Mouse (Mus musculus): ENCODE measurements around the gene Cops6. TPM values are rescaled to one million over a fixed set of nuclear protein-coding genes. Genes with fewer than 3 reads are reported as not detected.
A peak's percentile ranks its signal among the peaks of the same experiment; 100 is the strongest.

Cops6 gene
- total RNA-seq (2021) = 100 to 1,000 TPM; 145 to 149 TPM

DNA sequence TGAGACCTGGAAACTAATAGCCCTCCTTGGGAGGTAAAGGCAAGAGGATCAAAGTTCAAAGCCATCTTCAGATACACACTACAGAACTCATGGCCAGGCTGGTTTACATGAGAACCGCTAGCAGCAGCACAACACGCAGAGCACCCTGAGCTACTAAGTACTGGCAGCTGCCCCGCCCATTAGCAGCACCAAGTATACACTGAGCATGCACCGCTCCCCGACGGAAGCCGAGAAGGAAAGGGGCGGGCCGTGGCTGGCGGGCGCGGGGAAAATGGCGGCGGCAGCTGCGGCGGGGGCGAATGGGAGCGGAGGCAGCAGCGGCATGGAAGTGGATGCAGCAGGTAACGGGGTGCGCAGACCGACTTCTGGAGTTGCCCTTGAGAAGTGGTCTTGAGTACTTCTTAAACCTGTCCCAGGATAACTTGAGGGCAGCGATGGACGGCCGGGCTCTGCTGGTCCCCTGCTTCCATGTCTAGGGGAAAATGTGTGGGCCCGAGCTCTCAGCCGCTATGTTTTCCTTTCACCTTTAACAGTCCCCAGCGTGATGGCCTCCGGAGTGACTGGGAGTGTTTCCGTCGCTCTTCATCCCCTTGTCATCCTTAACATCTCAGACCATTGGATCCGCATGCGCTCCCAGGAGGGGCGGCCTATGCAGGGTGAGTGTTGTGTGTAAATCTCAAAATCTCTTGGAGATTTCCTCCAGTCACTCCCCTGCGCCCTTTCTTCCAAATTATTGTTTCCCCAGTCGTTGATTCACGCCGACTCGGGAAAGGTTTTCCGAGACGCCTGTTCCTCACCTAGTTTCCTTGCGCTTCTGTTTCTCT, at the start of gene Cops6:
Gene Cops6, plus strand, starts transcription at position 230 of the 824 bp plus-strand sequence.
- intact Hi-C loops (cut with DNase I) = no loop called here
- peak; percentile 91 to 97 for DNase-seq (ENCODE audit: extremely low spot score in 1 of 2, low spot score in 2 of 2)

DNA sequence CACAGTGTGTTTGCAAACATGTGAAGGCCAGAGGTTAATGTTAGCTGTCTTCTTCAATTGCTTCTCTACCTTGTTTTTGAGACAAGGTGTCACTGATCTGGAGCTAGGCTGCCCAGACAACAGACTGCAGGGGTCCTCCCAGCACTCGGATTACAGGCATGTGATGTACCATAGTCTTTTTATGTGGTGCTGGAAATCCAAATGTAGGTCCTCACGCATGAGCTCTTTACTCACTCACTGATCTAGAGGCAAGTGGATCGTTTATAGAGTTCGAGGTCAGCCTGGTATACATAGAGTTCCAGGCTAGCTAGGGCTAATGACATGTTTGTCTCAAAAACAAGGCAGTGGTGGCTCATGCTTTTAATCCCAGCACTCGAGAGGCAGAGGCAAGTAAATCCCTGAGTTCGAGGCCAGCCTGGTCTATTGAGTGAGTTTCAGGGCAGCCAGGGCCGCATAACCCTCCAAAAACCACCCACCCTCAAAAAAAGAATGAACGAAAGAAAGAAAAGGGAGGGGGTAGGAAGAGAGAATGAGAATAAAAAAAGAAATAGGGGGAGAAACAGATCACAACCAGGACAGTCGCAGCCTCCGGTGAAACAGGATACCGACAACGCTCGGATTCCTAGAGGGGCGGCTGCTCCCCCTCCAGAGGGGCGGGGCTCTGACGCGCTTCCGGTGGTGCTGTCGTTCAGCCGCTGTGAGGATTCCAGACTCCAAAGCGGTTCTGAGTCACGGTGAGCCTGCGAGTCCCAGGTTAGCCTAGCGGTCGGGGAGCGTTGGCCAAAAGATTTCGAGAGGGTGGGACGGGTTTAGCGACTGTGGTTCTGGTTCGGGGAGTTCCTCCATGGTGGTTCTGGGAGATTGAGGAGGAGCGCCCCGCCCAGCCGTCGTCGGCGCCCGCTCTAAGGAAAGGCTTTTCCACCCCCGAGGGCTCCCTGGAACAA, 44.3 kb upstream of the Cops6 start, which contains the start of gene Zscan21:
Gene Zscan21, plus strand, starts transcription at position 649 of the 944 bp plus-strand sequence.
- intact Hi-C loops (cut with DNase I) = no loop called here

DNA sequence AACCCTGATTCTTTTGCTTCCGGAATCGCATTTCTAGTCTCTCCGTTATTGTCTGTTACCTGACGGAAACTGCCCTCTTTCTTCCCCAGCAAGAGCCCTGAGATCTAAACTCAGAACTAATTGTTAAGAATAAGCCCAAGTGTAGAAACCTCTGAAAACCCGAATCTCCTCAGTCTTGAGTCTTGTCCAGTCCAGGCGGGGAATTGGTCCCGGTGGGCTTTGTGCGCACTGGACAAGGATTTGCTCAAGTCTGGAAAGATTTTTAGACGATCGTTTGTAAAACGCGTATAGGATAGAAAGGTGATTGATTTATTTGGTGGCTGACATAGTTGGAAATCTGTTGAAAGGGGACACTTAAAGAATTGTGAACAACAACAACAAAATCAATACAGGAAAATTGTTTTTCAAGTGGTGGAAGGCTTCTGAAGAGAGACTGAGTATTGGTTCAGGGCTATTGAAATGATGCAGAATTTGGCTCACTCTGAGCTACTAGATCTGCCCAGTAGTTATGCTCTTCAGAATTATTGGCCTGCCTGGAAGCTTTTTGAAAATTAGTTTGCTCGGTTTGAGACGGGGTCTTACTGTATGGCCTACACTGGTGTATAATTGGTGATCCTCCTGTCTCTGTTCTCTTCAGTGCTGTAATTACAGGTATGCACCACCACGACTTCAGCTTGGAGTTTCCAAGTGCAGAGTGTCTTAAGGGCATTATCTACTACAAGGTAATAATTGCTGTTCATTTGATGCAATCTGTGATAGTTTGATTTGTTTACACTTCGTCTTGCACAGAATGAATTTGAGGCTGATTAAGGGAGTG, 43.5 kb upstream of the Cops6 start:
- intact Hi-C loops (cut with DNase I) = no loop called here
- no peak for DNase-seq (ENCODE audit: extremely low spot score in 1 of 2, low spot score in 2 of 2)

More for the DNA sequence above, 44.3 kb upstream of the Cops6 start, which contains the start of gene Zscan21:
- DNase-seq (ENCODE audit: extremely low spot score in 1 of 2, low spot score in 2 of 2) = peak; percentile 79 to 92

DNA sequence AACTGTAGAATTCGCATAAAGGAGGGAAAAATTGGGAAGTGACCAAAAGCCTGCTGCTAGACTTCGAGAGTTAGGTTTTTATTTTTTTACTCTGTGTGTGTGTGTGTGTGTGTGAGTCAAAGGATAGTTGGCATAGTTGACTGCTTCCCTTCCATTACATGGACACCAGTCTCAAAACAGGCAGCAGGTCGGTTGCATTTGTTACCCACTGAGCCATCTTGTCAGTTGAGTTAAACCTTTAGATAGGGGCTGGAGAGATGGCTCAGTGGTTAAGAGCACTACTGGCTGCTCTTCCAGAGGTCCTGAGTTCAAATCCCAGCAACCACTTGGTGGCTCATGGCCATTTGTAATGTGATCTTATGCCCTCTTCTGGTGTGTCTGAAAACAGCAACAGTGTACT, 42.8 kb upstream of the Cops6 start:
- intact Hi-C loops (cut with DNase I) = no loop called here
- DNase-seq (ENCODE audit: extremely low spot score in 1 of 2, low spot score in 2 of 2) = no peak

DNA sequence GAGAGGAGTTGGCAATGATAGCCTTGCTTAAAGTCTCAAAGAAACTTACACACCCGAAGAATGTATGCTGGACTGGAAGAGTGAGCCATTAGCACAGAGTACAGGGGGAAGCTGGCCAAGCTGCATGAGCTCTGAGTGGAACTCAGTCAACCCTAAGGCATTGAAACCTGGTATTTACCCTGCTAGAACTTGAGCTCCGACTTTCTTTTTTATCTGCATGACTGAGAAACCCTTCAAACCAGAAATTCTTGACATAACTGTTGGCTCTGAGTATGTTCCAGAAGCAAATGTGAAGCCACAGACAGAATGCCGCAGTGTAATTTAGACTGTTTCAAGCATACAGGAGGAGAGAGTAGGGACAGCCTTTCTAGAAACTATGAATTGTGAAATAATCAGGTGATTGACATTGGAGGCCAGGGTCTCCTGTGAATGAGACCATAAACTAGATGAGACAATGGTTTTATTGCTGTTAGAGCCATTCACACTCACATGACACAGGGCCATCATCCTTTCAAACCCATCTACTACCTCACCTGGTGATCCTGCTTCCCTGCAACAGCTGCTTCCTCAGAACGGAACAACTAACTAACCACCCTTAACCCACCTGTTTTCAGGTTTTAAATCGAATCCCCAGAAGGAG, 28.3 kb upstream of the Cops6 start:
- no peak for DNase-seq (ENCODE audit: extremely low spot score in 1 of 2, low spot score in 2 of 2)
- intact Hi-C loops (cut with DNase I) = loop anchor here (10.0 kb wide), 1 partner anchor 338 kb away; no protein-coding TSS in a partner anchor

DNA sequence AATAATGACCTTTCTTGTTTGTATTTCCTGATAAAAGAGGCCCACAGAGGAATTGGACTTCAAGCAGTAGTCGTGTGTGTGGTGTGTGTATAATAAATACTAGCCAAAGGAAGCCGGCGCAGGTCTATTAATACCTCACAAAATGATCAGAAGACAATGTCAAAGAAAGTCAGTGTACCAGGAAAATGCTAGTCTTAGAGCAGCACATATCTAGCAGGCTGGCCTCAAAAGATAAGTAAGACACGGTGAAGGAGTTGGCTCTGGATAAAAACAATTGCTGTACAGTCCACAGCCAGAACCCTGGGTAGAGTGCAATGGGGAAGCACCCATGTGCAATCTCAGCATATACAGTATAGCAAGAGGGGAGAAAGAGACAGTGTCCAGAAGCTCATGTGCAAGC, 23.6 kb upstream of the Cops6 start:
- no peak for DNase-seq (ENCODE audit: extremely low spot score in 1 of 2, low spot score in 2 of 2)
- intact Hi-C loops (cut with DNase I) = loop anchor here (10.0 kb wide), 1 partner anchor 342 kb away; no protein-coding TSS in a partner anchor

DNA sequence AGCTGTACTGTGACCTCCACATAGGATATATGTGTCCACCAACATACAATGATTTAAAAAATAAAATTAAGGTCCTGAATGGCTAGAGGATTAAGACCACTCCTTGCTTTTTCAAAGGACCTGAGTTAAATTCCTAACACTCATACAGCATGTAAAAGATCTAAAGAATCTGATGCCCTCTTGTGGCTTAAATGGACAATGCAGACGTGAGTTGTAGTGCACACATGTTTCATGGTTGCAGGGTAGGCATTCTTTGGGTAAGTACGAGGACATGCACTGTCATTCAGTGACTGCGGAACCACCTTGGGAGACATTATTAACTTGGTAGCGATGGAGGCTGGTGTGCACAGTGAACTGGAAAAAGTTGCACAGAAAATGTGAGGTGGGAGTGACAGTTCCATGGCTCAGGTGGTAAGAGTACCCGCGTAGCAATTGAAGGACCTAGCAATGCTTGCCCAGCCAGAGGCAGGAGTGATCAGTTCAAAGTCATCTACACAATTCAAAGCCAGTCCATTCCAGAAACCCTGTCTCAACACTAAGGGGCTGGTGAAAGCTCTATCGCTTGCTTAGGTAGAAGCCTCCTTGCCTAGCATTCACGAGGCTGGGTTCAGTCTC, 22.8 kb upstream of the Cops6 start:
- no peak for DNase-seq (ENCODE audit: extremely low spot score in 1 of 2, low spot score in 2 of 2)
- intact Hi-C loops (cut with DNase I) = loop anchor here (10.0 kb wide), 1 partner anchor 343 kb away; no protein-coding TSS in a partner anchor

DNA sequence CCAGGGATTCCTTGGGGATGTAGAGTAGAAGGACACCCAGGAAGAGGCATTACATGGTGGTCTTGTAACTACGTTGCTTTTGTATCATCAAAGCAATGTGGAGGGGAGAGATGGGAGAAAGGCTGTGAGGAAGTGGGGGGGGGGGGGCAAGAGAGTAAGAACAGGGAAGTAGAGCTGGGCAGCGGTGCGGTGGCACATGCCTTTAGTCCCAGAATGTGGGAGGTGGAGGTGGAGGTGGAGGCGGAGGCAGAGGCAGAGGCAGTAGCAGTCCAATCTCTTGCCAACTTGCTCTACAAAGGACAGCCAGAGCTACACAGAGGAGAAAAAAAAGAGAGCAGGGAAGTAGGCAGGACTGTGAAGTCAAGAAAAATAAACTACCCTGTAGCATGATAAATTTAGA, 22.3 kb upstream of the Cops6 start:
- intact Hi-C loops (cut with DNase I) = loop anchor here (10.0 kb wide), 1 partner anchor 344 kb away; no protein-coding TSS in a partner anchor

DNA sequence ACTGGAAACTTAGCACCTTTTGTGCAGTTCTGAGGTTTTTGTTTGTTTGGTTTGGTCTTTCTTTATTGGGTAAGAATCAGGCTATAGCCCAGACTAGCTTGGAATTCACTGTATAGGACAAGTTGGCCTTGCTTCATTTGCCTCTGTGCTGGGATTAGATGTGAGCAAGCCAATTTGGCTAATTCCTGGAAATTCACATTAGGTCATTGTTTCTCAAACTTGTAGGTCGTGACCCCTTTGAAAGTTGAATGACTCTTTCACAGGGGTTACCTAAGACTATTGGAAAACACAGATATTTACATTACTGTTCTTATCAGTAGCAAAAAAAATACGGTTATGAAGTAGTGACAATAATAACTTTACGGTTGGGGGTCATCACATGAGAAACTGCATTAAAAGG, 6.5 kb upstream of the Cops6 start:
- intact Hi-C loops (cut with DNase I) = loop anchor here (10.0 kb wide), 1 partner anchor 270 kb away; no protein-coding TSS in a partner anchor
- DNase-seq (ENCODE audit: extremely low spot score in 1 of 2, low spot score in 2 of 2) = no peak

More for the DNA sequence above, 22.3 kb upstream of the Cops6 start:
- no peak for DNase-seq (ENCODE audit: extremely low spot score in 1 of 2, low spot score in 2 of 2)

DNA sequence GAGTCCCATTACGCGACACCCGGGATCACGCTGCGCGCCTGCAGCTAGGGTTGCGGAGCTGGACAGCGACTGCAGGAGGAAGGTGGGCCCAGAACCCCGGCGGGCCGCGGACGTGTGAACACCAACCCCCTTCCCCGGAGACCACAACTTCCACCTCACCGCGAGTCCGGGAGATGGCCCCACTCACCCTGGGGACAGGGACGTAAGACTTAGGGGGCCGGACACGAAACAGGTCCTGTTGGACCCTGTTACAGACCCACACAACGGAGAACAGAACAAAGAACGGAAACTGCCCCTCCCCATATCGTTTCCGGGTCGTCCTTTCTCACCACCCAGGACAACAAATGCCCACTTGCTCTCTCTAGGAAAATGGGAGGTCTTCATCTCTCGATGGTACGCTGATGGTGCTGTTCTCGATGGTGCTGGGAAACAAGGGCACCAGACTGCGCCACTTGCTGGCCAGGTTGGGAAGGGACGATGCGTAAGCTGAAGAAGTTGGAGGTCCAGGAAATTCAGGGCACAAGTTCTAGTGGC, 5.4 kb upstream of the Cops6 start, which contains the start of gene Zfp113:
Gene Zfp113, minus strand, starts transcription at position 302 of the 534 bp plus-strand sequence.
- intact Hi-C loops (cut with DNase I) = loop anchor here (10.0 kb wide), 1 partner anchor 271 kb away; no protein-coding TSS in a partner anchor
- DNase-seq (ENCODE audit: extremely low spot score in 1 of 2, low spot score in 2 of 2) = peak; percentile 88 to 91

DNA sequence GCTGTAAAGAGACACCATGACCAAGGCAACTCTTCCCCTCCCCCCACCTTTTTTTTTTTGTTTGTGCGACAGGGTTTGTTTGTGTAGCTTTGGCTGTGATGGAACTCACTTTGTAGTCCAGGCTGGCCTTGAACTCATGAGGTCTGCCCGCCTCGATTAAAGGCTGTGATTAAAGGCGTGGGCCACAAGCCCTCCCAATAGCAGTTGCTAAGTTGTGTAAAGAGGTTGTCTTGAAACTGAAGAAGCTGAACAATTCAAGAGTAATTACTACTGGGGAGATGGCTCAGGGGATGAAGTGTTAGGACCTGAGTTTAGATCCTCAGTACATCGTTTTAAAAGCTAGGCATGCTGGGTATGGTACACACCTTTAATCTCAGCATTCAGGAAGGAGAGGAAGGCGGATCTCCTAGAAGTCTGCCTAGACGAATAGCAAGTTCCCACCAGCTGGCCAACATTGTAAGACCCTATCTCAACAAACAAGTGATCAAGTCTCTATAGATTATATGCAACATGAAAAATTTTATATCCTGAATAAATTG, 578 bp upstream of the Cops6 start:
- intact Hi-C loops (cut with DNase I) = no loop called here
- no peak for DNase-seq (ENCODE audit: extremely low spot score in 1 of 2, low spot score in 2 of 2)

DNA sequence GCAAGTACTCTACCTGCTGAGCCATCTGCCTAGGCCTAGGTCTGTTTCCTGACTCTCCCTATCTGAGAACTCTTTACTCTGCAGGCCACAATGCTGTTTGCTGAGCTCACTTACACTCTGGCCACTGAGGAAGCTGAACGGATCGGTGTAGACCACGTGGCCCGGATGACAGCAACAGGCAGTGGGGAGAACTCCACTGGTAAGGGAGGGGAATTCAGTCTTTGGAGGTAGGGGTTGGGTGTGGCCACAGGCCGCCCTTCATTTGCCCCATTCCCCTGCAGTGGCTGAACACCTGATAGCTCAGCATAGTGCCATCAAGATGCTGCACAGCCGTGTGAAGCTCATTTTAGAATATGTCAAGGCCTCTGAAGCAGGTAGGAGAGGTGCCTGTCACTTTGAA, 2.2 kb downstream of the Cops6 start:
- DNase-seq (ENCODE audit: extremely low spot score in 1 of 2, low spot score in 2 of 2) = no peak
- intact Hi-C loops (cut with DNase I) = no loop called here

DNA sequence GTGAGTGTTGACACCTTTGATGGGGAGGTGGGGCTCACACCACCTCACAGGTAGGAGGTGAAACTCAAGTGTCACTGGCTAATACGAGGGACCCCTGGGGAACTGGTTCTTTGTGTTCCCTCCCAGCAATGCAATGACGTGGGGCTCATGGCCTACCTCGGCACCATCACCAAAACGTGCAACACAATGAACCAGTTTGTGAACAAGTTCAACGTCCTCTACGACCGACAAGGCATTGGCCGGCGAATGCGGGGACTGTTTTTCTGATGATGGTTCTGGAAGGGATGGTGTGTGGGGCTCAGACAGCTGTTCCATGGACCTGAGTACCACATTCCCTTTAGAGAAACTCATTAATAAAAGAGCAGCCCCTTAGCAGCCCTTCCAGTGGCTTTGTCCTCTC, 2.7 kb downstream of the Cops6 start:
- no peak for DNase-seq (ENCODE audit: extremely low spot score in 1 of 2, low spot score in 2 of 2)
- intact Hi-C loops (cut with DNase I) = no loop called here

DNA sequence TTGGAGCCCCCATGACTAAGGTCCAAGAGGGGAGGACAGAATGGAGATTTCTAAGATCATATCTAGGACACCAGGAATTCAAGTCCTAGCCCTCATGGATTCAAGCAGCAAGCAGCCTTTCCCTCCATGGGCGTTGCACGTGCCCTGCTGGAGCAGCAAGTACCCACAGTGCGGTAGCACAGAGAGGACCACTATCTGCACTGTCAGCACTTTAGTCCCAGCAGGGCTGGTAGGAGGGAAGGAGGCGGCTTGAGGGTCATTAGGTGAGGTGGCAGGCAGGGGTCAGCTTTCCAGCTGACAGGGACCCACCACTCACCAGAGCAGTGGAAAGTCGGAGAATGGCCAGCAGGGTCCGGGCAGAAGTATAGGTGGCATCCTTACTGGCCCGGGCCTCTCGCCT, 4.7 kb downstream of the Cops6 start:
- intact Hi-C loops (cut with DNase I) = no loop called here
- no peak for DNase-seq (ENCODE audit: extremely low spot score in 1 of 2, low spot score in 2 of 2)

DNA sequence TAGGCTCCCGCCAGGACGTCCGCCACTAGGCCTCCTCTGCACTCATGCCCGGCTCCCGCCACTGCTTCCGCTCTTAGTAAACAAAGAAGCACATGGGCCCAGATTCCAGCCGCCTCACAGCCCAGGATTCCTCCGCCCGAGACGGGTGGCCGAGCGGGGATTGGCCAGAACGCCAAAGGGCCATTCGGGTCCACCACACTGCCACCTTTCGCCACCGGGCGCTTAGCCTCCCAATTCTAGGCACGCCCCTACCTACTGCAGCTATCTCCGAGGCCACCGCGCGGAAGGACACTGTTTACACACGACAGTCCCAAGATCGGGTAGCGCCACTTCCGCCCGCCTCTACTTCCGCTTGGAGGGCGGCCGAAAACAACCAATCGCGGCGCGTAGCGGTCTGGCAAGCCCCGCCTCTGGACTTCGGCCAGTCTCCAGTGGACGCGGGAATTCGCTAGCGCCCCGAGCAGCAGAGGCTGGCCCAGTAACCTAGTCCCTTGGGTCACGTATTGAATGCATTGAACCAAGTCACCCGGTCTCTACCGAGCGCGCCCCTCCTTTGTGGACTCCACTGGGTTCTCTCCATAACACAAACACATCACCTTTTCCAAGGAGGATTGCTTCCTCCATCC, 10.2 kb downstream of the Cops6 start:
- intact Hi-C loops (cut with DNase I) = no loop called here
- DNase-seq (ENCODE audit: extremely low spot score in 1 of 2, low spot score in 2 of 2) = peak; percentile 94 to 98

DNA sequence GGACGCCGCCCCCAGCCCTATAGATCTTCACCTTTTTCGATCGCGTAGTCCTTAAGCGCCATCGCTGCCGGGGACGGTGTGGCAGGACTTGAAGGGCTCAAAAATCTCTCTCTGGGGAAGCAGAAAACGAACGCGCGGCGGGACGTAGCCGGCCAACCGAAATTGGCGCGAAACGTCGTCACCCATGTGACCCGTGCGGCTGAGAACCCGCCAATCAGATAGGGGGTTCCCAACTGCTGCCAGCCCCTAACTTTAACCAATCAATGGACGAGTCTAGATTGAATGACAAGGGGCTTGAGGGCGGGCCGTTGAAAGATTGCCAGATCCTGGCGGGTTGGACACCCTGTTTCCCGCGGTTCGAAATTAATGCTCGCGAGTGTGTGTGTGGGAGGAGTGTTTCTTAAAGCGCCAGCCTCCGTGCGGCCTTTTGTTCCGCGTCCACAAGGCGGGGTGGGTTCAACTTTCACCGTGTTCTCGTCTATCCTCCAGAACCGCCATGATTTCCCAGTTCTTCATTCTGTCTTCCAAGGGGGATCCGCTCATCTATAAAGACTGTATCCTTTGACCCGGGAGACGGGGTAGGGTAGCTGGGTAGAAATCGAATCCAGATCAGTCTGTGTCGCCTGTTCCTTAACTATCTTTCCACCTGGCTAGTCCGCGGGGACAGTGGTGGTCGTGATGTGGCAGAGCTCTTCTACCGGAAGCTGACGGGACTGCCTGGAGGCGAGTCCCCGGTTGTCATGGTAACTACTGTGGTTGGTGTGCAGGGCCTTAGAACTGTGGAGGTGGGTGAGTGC, 11.0 kb downstream of the Cops6 start, which contains the start of the genes Ap4m1 and Mcm7:
Gene Ap4m1, plus strand, starts transcription at position 308 of the 797 bp plus-strand sequence.
Gene Mcm7, minus strand, starts transcription at position 728 of the 797 bp plus-strand sequence.
- intact Hi-C loops (cut with DNase I) = no loop called here
- peak; percentile 98 for DNase-seq (ENCODE audit: extremely low spot score in 1 of 2, low spot score in 2 of 2)
